Mouse (Mus musculus) telencephalon, adult 2 months (tissue): ENCODE results near the gene Dok3.
A peak's percentile ranks its signal among the peaks of the same experiment; 100 is the strongest.

ENCODE experiments used
- DNase-seq: peaks from one replicate; pipeline ENCODE4 v3.0.0-alpha.2; 2011; ENCODE audit warnings: low read depth, low spot score

Dok3 gene

DNA sequence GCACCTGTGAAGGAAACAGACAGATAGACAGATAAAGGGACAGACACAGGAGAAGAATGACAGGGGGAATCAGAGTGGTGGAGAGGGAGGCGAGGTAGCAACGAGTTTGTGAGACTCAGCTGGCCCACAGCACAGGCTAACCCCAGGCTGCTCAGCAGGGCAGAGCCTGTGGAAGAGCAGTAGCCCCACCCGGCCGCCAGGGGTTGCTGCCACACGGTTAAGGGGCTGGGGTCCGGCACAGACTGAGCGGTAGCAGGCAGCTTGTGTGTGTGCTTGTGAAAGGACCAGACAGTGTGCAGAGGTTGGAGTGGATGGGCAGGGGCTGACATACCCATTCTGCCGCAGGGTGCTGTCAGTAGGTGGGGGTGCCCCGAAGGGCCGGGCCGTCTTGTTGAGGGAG lies 21.2 kb downstream of the Dok3 start:
- DNase-seq, result no peak

DNA sequence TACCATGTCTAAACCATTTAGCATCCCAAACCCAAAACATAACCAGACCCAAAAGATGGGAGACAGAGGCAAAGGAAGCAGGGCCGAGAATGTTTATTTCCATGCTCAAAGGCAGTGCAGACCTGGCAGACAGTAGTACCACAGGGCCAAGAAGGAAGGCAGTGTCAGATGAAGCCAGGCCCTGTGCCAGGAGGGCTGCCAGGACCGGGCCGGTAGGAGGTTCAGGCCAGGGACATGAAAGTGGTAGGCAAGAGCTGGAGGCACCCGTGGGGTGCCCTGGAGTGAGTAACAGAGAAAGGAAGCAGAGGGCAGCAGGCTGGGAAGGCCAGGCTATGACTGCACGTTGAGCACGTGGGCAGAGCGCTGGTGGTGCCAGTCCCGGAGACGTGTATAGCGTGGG lies 22.4 kb downstream of the Dok3 start:
- no peak for DNase-seq

DNA sequence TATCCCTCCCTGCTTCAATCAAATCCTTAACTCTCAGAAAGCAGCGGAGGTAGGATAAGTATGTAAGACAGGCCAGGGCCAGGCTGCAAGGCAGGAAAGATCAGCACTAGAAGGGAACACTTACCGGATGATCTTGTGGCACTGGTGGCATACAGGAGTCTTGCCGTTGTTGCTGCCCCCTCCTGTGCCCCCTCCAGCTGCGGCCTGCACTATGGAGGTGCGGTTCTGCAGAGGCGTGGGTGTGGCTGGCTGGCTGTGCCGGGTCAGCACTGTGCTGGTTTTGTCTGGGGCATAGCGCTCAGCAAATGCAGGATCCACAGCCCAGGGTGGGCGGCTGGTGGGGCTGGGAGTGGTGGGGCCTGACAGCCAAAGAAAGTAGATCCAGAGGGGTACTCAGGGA lies 23.3 kb downstream of the Dok3 start:
- no peak for DNase-seq

DNA sequence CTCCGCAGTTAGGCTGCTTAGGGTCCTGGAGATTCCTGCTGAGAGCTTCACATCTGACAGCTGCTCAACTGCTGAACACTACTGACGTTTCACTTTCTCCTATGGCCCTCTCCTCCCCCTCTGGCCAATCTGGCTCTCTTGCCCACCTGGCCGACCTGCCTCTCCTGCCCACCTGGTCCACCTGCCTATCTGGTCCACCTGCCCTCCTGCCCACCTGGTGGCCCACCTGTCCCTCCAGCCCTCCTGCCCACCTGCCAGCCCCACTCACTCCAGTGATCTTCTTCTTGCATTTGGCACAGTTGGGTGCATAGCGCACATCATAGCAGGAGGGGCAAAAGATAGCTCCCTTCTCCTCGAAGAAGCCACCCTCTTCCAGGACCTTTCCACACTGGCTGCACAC lies 24.7 kb downstream of the Dok3 start:
- DNase-seq, result no peak

DNA sequence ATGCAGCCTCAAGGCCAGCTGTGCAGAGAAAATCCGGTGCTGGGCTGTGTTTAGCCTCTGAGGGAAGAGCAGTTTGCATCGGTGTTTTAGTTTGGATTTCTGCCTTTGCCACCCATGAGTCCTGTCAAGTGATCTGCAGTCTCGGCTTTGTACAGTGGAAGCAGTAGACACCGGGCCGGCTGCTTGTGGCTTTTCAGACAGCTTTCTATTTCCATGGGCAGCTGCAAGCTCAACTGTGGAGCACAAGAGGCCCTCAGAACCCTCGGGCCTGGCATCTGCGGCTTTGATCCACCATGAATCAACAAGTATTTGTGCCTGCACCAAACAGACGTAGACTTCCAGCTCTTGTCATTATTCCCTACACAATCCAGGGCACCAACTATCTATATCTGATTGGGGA lies 26.7 kb downstream of the Dok3 start:
- DNase-seq, result no peak

DNA sequence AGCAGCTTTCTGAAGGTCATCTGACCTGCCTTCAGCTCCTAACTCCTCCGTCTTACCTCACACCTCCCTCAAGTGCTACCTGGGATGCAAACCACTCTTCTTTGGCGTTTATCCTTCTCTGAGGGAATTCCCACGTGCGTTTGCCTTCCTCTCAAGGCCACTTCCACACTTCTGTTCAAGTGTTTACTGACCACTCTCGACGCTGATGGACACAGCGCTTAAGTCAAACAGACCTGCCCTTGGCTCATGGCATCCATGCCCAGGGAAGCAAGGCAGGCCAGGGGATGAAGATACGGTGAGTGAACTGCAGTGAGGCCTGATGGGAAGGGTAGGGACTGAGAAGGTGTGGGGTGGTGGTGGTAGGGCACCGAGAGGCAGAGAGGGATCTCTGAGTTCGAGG lies 28.5 kb downstream of the Dok3 start:
- DNase-seq, result no peak

DNA sequence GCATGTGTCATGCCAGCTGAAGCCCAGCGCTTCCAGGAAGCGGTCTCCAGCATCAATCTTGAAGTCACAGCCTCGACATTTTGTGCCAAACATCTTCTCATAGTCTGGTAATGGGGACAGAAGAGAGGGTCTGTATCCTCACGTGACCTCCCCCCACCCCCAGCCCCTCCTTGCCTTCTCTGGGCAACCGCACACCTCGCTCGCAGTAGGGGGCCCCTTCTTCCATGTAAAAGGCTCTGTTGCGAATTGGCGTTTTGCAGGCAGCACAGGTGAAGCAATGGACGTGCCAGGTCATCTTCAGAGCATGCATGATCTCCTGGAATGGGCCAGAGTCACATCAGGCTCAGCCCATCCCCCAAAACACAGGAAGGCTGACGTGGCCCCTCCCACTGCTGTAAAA lies 30.2 kb downstream of the Dok3 start:
- DNase-seq, result no peak

DNA sequence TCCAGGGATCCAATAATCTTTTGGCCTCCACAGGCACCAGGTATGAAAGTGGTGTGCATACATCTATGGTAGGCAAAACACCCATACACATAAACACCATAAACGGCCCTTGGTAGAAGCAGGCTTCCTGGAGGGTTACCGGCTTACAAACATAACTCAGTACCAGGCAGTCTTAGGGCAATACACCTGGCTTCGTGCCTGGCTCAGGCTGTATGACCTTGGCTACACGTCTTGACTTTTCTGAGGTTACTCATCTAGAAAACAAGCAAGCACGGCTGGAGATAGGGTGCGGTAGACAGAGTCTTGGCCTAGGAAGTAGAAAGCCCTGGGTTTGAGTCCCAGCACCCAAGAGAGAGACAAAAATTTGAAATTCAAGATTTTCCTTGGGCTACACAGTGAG lies 32.4 kb downstream of the Dok3 start:
- no peak for DNase-seq

DNA sequence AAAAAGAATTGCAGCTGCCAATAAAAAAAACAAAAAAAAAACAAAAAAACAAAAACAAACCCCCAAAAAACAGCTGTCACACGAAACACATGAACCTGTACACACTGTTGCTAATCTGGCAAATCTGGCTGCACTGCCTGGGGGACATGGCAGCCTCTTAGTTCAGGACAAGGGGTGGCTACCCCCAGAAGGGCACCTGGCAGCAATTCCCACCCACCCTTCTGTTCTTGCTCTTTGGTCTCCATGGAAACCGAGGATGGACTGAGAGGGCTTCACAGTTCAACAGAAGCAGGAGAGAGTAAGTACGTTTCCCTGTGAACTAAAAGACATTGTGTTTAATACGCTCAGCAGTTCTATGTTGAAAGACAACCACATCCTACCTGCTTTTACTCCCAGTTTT lies 33.4 kb downstream of the Dok3 start:
- DNase-seq, result no peak

DNA sequence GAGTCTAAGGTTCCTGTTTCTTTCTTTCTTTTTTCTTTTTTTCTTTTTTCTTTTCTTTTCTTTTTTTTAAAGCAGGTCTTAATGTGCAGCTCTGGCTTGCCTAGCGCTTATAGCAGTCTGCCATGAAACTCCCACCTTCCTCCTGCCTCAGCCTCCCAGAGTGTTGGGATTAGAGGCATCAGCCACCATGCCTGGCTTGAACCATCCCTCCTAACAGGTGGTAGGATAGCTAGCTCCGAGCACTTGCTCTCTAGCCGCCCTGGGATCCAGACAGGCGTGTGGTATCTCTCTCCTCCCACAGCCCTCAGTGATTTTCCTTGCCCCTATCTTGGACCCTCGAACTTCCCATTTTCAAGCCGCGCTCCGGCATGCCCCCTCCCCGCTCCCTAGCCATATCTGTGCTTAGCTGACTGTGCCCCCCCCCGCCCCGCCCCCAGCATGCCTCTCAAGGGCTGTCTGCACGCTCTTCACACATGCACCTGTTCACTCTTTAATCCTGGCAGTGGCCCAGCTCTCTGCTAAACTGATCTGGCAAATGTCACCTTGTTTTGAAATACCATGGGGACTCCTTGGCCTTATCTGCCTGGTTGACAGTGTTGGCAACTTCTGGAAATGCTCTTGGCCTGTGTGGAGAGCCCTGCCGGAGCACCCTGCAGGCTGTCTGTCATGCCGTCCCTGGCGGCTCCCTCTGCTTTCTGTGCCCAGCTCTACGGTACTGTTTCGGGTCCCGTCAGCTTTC lies 34.0 kb downstream of the Dok3 start:
- no peak for DNase-seq

DNA sequence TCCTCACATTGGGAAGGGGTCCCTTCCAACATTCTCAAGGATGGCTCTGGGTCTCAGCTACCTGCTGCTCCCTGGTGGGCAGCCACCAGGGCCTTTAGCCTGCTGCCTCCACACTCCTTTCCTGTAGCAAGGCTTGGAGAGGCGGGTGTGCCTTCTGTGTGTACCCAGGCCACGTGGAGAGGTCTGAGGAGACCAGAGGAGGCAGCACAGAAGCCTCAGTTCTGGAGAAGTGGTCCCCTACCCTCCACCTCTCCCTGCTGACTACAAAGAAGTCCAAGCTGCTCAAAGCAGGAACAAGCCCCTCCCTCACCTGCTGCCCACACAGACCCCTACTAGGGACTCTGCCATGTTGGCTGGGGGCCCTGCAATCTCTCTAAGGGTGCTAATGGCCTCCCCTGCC lies 34.8 kb downstream of the Dok3 start:
- DNase-seq, result no peak

DNA sequence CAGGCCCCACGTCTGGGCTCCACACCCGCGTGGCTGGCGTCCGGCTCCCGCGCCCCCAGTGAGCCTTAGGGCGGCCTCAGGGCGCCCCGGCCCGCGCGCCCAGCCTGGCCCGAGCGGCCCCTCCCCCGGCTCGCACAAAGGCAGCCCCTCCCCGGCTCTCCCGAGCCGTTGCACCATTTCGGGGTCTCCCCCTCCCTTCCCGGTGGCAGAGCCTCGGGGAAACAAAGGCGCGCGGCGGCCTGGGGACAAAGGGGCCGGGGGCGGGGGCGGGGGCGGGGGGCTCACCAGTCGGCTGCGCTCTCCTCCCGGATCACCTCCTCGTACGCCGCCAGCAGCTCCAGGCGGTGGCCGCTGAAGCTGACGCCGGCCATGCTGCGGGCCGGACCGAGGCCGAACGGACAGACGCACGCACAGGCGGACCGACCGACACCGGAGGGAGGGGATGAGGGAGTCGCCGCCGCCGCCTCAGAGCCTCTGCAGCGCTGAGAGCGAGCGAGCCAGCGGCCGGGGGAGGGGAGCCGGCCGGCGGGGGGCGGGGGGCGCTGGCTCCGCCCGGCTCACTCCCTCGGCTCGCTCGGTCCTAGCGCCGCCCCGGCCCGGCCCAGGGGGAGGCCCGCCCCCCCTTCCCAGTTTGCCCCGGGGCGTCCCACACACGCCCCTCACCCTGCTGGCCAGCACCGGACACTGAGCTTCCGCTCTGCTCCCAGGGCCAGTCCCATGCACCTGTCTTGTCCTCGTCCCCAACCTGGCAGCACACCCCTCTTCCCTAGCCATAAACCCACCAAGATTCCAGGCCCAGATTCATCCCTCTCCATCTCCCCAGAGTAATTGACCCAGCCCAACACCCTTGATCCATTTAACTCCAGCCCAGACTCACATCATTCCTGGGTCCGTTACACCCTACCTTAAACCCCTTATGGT lies 41.3 kb downstream of the Dok3 start, which contains the start of gene Dbn1:
Gene Dbn1, minus strand, starts transcription at position 534 of the 921 bp plus-strand sequence.
- no peak for DNase-seq

DNA sequence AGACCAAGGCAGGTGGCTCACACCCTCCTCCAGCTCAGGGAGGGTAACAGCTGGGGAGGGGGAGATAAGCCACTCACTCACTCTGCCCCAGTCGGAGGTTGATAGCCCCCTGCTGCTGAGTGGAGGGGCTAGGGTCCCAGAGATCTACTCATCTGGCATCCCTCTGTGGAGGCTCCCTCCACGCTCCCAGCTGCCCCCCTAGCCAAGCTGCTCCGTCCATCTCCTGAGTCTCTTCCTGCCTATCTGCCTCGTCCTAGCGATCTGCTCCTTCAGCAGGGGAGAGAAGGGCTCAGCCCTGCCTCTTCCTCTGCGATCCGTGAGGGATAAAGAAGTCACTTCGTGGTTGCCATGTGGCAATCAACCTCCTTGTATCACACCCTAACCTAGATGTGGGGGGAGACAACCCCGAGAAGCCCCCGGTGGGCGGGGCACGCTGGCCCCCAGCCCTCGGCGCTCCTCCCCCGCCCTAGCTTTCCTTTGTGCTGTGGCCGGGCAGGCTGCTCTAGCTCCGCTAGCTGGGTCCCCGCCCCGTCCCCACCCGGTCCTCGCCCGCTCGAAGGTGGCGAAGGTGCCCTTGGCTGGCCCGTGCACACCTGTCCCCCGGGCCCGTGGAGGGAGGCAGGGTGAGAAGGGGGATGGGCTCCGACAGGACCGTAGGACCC lies 42.0 kb downstream of the Dok3 start:
- DNase-seq, result no peak

DNA sequence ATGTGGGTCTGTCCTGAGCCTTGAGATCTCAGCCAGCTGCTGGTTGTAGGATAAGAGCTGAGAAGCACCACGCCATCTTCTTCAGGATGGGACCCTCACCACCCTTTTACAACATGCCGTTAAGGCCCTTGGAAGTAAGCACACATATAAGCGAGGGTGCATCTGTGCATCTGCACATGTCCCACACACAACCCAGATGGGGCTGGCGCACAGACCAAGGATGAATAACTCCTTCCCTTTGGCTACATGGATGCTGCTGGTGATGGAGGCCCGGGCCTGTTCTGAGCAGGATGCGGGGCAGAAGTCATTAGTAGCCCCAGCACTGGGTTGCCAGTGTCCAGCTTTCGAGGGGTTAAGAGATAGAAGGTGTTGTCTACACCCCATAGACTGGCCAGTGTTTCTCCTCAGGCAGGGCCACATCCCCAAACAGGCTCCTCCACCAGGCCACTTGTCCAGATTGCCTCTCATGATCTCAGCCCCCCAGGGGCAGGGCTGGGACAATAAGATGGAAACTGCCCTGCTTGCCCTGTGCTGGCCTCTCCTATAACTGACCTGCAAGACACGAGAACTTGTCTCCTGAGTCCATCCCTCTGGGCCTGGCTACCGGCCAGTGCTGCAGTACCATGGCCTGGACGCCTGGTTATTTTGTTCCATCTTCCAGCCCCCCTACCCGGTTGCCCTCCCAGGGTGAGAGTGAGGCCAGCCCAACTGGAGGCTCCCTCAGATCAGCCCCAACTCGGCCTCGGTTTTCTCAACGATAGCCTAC lies 42.9 kb downstream of the Dok3 start:
- no peak for DNase-seq

DNA sequence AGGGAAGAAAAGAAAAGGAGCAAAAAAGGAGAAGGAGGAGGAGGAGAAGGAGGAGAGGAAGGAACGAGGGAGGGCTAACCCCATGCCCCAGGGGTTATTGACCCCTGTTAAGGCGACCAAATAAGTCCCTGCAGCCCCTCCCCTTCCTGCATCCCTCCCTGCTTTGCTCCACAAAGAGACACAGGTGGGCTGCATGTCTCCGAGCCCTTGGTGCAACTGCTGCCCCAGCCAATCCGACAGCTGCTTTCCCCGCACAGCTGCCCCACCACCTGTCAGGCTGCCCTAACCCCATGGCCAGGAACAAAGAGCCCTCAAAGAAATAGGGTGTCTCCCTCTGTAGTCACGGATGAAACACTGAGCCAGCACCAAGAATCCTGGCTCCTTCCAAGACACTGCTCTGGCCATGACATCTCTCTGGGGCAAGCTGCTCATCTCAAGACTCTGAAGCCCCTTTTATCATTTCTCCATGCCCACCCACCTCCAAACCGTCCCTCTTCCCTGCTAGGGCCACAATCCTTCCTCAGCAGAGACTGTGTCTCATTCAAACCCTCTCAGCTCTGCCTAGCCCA lies 44.5 kb downstream of the Dok3 start:
- no peak for DNase-seq

DNA sequence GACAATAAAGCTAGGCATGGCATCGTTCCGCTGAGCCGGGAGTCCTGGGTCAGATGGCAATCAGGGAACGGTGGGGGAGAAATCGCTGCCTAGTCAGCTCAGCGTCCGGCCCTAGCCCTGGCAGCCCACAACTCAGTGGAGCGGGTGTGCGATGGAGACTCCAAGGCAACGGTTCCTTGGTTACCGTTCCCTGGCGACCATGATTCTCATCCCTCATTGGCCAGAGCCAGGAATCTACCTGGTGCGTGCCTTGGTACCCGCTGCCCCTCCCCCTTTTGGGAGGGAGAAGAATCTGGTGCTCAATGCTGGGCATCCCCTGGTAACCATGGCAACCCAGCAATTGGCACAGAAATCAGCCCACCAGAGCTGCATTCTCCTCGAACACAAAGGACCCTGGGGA lies 45.5 kb downstream of the Dok3 start:
- peak; percentile 94 for DNase-seq

DNA sequence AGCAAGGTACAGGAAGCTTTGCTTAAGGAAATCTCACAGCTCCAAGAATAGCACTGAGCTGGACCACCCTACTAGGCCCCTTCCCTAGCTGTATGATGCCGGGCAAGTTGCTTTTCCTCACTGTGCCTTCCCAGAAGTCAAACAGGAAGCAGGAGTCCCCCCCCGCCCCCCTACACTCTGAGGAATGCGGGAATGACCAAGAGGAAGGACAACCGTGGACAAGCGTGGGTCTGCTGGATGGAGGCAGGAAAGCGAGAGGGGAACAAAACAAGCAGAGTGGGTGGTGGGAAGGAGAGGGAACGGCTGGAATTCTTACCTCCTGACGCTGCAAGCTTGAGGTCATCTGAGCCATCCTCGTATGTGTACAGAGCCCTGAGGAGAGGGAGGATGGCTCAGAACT lies 46.0 kb downstream of the Dok3 start:
- no peak for DNase-seq

DNA sequence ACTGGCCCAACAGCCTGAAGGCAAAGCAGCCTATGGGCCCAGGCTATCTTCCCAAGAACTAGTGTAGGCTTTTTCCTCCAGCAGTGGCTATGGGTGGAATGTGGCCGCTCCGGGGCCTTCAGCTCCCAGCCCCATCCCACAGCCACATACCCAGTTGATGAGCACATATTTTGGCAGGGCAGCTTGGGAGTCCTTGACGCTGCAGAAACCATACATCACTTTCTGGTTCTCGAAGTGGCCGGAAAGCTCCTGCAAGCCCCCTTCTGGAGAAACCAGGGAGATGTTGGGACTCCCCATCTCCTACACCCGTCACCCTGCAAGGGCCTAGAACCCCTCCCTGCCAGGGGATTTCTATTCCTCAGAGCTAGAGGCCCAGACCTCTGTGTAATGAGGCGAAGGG lies 46.6 kb downstream of the Dok3 start:
- DNase-seq, result no peak

DNA sequence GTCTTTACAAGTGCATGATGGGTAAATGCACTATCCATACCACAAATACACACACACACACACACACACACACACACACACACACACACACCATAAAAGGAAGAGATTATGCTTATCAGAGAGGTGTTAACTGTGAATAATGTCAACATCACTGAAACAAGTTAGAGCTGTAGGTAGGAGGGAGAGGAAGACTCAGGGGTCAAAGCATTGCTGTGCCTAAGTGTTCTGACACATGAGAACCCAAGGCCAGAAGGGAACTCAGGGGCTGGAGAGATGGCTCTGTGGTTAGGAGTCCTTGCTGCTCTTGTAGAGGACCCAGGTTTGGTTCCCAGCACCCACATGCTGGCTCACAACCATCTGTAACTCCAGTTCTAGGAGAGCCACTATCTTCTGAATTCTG lies 49.2 kb downstream of the Dok3 start:
- no peak for DNase-seq

DNA sequence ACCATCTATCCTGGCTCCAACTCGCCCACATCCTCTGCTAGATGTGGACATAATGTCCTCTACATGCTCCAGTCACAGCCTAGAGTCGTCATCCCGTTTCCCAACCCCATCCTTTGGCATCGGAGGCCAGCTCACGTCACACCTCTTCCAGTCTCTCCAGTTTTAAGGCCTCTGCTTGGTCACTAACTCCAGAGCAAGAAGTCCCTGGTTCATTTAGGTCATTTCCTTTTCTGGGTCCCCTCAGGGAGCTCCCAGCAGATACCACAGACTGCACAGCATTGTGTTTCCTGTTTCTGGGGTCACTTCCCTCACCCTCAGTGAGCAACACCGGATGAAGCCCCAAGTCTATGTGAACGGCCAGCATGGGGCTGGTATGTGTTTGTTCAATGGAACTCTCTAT lies 50.1 kb downstream of the Dok3 start:
- no peak for DNase-seq

DNA sequence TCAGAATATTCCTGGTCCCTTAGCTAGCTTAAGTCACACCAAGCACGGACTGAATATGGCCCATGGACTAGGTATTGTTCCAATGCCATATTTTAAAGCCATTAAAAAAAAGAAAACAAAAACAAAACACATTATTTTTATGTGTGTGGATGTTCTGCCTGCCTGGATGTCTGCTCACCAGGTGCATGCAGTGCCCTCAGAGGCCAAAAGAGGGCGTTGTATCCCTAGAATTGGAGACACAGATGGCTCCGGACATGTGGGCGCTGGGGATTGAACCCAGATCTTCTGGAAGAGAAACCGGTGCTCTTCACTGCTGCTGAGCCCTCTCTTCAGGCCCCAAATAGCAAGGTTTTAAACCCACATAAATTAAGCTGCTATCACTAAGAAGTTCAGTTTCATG lies 51.1 kb downstream of the Dok3 start:
- no peak for DNase-seq
